Mouse (Mus musculus) hindbrain, embryonic 15.5 days (tissue): ENCODE results near the gene Atp2a1. TPM values are rescaled to one million over a fixed set of nuclear protein-coding genes. Genes with fewer than 3 reads are reported as not detected.

Experiments used
- ATAC-seq: fragments of 200-750 bp; cut with Nextera tagmentation; 2 replicates; pipeline ENCODE4 v1.8.0; 2017; ENCODE audit warnings: low read depth, moderate number of reproducible peaks, moderate TSS enrichment; ENCODE audit not compliant: low FRiP score
- H3K27ac ChIP-seq: fragments of 300-500 bp; sonication (generic); replicated peaks from 2 replicates; pipeline ENCODE4 v1.5.1; 2015; ENCODE audit warnings: mild to moderate bottlenecking, inconsistent platforms
- H3K27me3 ChIP-seq: fragments of 300-500 bp; sonication (generic); 2 replicates; pipeline ENCODE4 v1.6.1; 2015; ENCODE audit warnings: control low read depth, inconsistent platforms
- H3K36me3 ChIP-seq: fragments of 300-500 bp; sonication (generic); 2 replicates; pipeline ENCODE4 v1.6.1; 2015; ENCODE audit warnings: control low read depth, inconsistent platforms
- H3K4me1 ChIP-seq: fragments of 300-500 bp; sonication (generic); replicated peaks from 2 replicates; pipeline ENCODE4 v1.6.1; 2015; ENCODE audit warnings: control low read depth, inconsistent platforms
- H3K4me2 ChIP-seq: fragments of 300-500 bp; sonication (generic); 2 replicates; pipeline ENCODE4 v1.6.1; 2015; ENCODE audit warnings: moderate library complexity, mild to moderate bottlenecking, inconsistent platforms
- H3K4me3 ChIP-seq: fragments of 300-500 bp; sonication (generic); 2 replicates; pipeline ENCODE4 v1.5.1; 2015; ENCODE audit warnings: mild to moderate bottlenecking, inconsistent platforms
- H3K9ac ChIP-seq: fragments of 300-500 bp; sonication (generic); 2 replicates; pipeline ENCODE4 v1.6.1; 2015; ENCODE audit warnings: inconsistent platforms
- H3K9me3 ChIP-seq: fragments of 300-500 bp; sonication (generic); 2 replicates; pipeline ENCODE4 v1.6.1; 2016; ENCODE audit warnings: control low read depth, inconsistent platforms
- WGBS: fragments of 180-500 bp; shearing (Covaris S2); methylation state at CpG from one replicate; pipeline ENCODE4 v1.1.7; 2015; 5-methylcytosine and 5-hydroxymethylcytosine counted together
- polyA plus RNA-seq: library from polyadenylated mRNA; unstranded; fragments of >200 nt; fragmentation: Nextera tagmentation; extraction: Ambion mirVana; gene quantifications from 2 replicates; pipeline ENCODE4 v1.2.1, GENCODE M21; 2015

Atp2a1 gene
- polyA plus RNA-seq, 1 experiment from 2014 or later, result 0.71 TPM

GRCm38 (mm10) chr7:126458844-126459618 is 3.9 kb downstream of the Atp2a1 start:
- Histone ChIP-seq H3K36me3 (no peaks in the 10 kb centered on the region), H3K27ac (no peak overlapping the region)
- 86% methylated on average over 11 of the region's 11 CpGs for WGBS

DNA sequence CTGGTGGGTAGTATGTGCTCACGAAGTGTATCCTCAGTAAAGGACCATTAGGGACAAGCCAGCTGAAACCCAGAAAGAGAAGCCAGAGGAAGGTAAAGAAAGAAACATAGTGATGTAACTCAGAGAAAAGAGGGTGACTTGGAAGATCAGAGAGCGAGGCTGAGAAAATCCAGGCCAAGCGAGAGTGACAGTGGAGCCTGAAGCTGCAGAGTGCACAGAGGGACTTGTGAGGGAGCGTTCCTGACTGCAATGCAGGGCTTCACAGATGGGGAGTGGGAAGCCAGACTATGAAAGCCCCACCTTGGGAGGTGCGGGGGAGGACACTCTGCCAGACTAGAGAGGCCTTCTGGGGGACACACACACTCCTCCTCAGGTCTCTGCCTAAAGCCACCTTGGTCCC is 4.7 kb downstream of the Atp2a1 start:
- no peak overlapping the region for H3K9ac ChIP-seq
- no peak overlapping the region for H3K27ac ChIP-seq
- H3K36me3 ChIP-seq, result no peaks in the 10 kb centered on the region
- no peak for ATAC-seq
- H3K9me3 ChIP-seq, result no peaks in the 10 kb centered on the region
- H3K4me3 ChIP-seq, result no peak overlapping the region
- no peaks in the 10 kb centered on the region for H3K4me1 ChIP-seq
- H3K27me3 ChIP-seq, result no peaks in the 10 kb centered on the region
- H3K4me2 ChIP-seq, result no peak overlapping the region
- WGBS, result 79% methylated on average over 5 of the region's 5 CpGs

More at GRCm38 (mm10) chr7:126458844-126459618, 3.9 kb downstream of the Atp2a1 start:
- ATAC-seq, result no peak
- no peak overlapping the region for H3K4me3 ChIP-seq
- H3K27me3 ChIP-seq, result no peaks in the 10 kb centered on the region
- H3K4me2 ChIP-seq, result no peak overlapping the region
- H3K9ac ChIP-seq, result no peak overlapping the region
- H3K4me1 ChIP-seq, result no peaks in the 10 kb centered on the region
- H3K9me3 ChIP-seq, result no peaks in the 10 kb centered on the region

DNA sequence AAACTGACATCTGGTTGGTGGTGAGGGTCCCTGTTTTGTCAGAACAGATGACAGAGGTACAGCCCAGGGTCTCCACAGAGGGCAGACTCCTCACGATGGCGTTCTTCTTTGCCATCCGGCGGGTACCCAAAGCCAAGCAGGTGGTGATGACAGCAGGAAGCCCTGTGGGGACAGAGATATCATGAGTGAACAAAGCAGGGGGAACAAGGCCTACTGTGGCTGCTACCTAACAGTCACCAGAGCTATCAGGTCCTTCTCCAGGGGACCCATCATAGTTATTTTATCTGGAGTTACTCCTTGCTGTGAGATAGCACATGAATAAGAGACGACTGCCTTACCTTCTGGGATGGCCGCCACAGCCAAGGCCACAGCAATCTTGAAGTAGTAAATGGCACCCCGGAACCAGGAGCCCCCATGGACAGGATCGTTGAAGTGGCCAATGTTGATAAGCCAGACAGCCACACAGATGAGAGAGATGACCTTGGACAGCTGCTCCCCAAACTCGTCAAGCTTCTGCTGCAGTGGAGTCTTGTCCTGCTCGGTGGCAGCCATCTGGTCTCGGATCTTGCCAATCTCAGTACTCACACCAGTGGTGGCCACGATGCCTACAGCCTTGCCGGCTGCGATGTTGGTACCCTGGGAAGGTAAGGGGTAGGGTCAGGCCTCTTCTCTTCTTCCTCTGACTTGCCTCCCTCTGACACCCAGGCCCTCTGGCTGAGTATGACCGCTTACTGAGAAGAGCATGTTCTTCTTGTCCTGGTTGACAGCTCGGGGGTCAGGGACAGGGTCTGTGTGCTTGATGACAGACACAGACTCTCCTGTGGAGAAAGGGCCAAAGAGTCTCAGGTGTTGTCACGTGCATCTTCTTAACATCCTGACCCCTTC is 6.3 kb downstream of the Atp2a1 start:
- Histone ChIP-seq H3K9me3 (no peaks in the 10 kb centered on the region), H3K4me2 (no peak overlapping the region), H3K9ac (no peak overlapping the region), H3K4me3 (no peak overlapping the region), H3K27ac (no peak overlapping the region), H3K4me1 (no peaks in the 10 kb centered on the region), H3K27me3 (no peaks in the 10 kb centered on the region), H3K36me3 (no peaks in the 10 kb centered on the region)
- WGBS, result 90% methylated on average over 17 of the region's 17 CpGs
- ATAC-seq, result no peak

- H3K4me1 ChIP-seq, result no peaks in the 10 kb centered on the region
- no peak overlapping the region for H3K27ac ChIP-seq
- no peak overlapping the region for H3K9ac ChIP-seq
- no peak overlapping the region for H3K4me3 ChIP-seq
- ATAC-seq, result no peak
- H3K27me3 ChIP-seq, result no peaks in the 10 kb centered on the region
- H3K36me3 ChIP-seq, result no peaks in the 10 kb centered on the region
- no peaks in the 10 kb centered on the region for H3K9me3 ChIP-seq
- 81% methylated on average over 2 of the region's 2 CpGs for WGBS
- no peak overlapping the region for H3K4me2 ChIP-seq
Measured at GRCm38 (mm10) chr7:126455242-126455641, 7.7 kb downstream of the Atp2a1 start.

DNA sequence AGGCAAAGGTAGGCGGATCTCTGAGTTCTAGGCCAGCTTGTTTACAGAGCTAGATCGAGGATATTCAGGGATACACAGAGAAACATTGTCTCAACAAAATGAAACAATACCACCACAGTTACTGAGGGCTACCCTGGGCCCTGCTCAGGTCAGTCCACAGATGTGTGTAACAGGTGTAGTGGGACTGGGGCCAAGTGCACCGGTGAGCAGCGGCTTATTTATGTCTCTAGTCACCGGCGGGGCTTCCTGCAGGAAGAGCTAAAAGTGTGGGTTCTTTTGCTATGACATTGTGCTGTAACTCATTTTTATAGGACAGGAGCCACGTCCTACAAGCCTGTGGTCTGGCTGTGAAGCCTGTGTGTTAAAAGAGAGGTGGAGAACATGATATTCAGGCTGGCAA is 9.0 kb downstream of the Atp2a1 start:
- Histone ChIP-seq H3K4me1 (no peaks in the 10 kb centered on the region), H3K9me3 (no peaks in the 10 kb centered on the region), H3K27me3 (no peaks in the 10 kb centered on the region), H3K27ac (no peak overlapping the region), H3K36me3 (no peaks in the 10 kb centered on the region), H3K9ac (no peak overlapping the region), H3K4me3 (no peak overlapping the region), H3K4me2 (no peak overlapping the region)
- no peak for ATAC-seq
- WGBS, result 82% methylated on average over 7 of the region's 7 CpGs

GRCm38 (mm10) chr7:126452244-126452643 is 10.7 kb downstream of the Atp2a1 start:
- Histone ChIP-seq H3K4me2 (no peak overlapping the region), H3K9ac (no peak overlapping the region), H3K4me3 (no peak overlapping the region), H3K27me3 (no peaks in the 10 kb centered on the region), H3K27ac (no peak overlapping the region), H3K9me3 (no peaks in the 10 kb centered on the region), H3K4me1 (no peaks in the 10 kb centered on the region), H3K36me3 (0 out of 2 replicates have a peak, but pooled peaks cover 5% of the 10 kb centered on the region)
- no peak for ATAC-seq
- WGBS, result 92% methylated on average over 3 of the region's 3 CpGs

GRCm38 (mm10) chr7:126450641-126451040 is 12.3 kb downstream of the Atp2a1 start:
- Histone ChIP-seq H3K9ac (no peak overlapping the region), H3K4me1 (no peaks in the 10 kb centered on the region), H3K4me2 (no peak overlapping the region), H3K4me3 (no peak overlapping the region), H3K36me3 (peaks cover 12% of the 10 kb centered on the region; the same call in 1 of the 2 replicates), H3K27ac (no peak overlapping the region), H3K9me3 (no peaks in the 10 kb centered on the region), H3K27me3 (no peaks in the 10 kb centered on the region)
- WGBS, result 93% methylated on average over 6 of the region's 6 CpGs
- ATAC-seq, result no peak

- 95% methylated on average over 18 of the region's 18 CpGs for WGBS
- H3K27ac ChIP-seq, result no peak overlapping the region
- no peak overlapping the region for H3K4me3 ChIP-seq
- H3K27me3 ChIP-seq, result no peaks in the 10 kb centered on the region
- H3K9ac ChIP-seq, result no peak overlapping the region
- H3K4me1 ChIP-seq, result no peaks in the 10 kb centered on the region
- ATAC-seq, result no peak
- no peaks in the 10 kb centered on the region for H3K9me3 ChIP-seq
- H3K4me2 ChIP-seq, result no peak overlapping the region
- peaks cover 17% of the 10 kb centered on the region for H3K36me3 ChIP-seq
Measured at GRCm38 (mm10) chr7:126449991-126450390, 12.9 kb downstream of the Atp2a1 start.

DNA sequence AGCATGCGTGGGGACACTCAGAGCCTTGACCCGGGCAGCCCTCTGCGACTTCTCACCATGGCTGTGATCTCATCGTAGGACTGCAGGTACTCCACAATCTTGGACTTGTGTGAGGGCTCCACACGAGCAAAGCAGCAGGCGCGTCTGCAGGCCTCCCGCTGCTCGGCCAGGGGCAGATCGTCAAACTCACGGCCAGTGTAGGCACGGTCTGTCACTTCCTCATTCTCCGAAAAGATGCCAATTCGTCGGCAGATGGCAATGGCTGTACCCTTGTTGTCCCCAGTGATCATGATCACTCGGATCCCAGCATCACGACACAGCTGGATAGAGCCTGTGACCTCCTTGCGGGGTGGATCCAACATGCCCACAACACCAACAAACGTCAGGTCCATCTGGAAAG is 14.4 kb downstream of the Atp2a1 start:
- peaks cover 29% of the 10 kb centered on the region for H3K36me3 ChIP-seq
- no peaks in the 10 kb centered on the region for H3K9me3 ChIP-seq
- no peak overlapping the region for H3K27ac ChIP-seq
- no peak for ATAC-seq
- H3K4me3 ChIP-seq, result no peak overlapping the region
- no peaks in the 10 kb centered on the region for H3K27me3 ChIP-seq
- H3K9ac ChIP-seq, result no peak overlapping the region
- no peaks in the 10 kb centered on the region for H3K4me1 ChIP-seq
- H3K4me2 ChIP-seq, result no peak overlapping the region
- 88% methylated on average over 19 of the region's 19 CpGs for WGBS

DNA sequence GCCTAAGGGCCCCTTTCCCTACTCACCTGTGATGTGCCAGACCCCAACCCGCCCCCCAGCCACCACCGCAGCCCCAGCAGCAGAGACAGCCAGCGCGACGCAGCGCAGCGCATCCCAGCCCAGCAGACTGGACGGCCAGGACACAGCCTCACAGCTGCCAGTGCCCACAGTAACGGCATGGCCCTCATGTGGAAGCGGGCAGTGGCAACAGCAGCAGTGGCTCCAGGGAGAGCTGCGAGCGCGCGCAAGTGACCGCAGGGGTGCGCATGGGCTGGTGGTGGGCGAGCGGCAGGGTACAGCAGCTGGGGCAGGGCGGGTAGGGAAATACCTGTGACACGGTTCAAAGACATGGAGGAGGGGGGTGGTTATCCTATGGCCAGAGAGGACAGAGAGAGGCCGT is 16.7 kb downstream of the Atp2a1 start:
- WGBS, result 91% methylated on average over 21 of the region's 21 CpGs

DNA sequence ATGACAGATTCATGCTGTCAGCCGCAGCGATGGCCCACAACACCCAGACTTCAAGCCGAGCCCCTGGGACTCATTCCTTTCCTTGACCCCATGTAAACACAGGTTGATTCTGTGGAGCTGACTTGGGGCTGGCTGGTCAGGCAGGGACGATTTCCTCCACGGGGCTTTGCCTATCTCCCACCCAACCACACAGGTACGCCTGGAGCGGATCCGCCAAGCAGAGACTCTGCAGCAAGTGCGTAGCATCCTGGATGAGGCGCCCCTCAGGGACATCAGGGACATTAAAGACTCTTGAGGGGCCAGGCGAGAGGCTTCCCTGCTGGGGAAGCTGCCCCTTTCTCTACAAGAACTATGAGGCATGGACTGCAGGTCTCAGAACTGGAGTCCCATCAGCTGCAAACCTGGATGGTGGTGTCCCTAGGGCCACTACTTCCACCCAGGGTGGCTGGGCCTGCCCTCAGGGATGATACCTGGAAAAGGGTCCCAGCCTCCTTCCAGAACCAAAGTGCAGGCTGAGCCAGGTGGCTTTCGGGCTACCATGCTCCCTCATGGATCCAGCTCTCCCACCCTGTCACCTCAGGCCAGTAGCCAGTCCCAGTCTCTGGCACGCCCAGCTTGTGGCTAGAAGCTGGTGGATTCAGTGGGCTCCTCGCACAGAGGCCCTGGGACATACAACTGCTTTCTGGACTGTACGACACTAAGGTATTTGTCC is 17.6 kb downstream of the Atp2a1 start:
- Histone ChIP-seq H3K27me3 (no peaks in the 10 kb centered on the region), H3K9me3 (no peaks in the 10 kb centered on the region), H3K27ac (no peak overlapping the region), H3K36me3 (peaks cover 33% of the 10 kb centered on the region), H3K4me1 (no peaks in the 10 kb centered on the region), H3K4me3 (no peak overlapping the region), H3K4me2 (no peak overlapping the region), H3K9ac (no peak overlapping the region)
- ATAC-seq, result no peak
- WGBS, result 91% methylated on average over 15 of the region's 15 CpGs

More for the DNA sequence above, 16.7 kb downstream of the Atp2a1 start:
- Histone ChIP-seq H3K4me3 (no peak overlapping the region), H3K4me2 (no peak overlapping the region), H3K27ac (no peak overlapping the region), H3K36me3 (peaks cover 33% of the 10 kb centered on the region), H3K9ac (no peak overlapping the region), H3K9me3 (no peaks in the 10 kb centered on the region), H3K27me3 (no peaks in the 10 kb centered on the region), H3K4me1 (no peaks in the 10 kb centered on the region)
- ATAC-seq, result no peak

DNA sequence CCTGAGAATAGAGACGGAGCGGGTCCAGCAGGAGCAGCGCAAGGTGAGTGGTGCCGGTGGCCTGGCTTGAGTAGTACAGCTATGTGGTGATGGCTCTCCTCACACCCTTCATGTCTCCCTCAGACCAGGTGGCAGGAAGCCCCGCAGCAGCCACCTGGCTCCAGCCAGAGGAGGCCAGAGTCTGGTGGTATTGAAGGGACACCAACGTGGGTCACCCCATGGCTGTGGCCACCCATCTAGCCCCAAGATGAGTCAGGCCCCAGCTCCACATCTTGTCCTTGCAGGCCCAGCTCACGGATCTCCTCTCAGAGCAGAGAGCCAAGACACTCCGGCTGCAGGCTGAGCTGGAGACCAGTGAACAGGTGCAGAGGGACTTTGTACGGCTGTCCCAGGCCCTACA is 18.4 kb downstream of the Atp2a1 start:
- Histone ChIP-seq H3K27ac (no peak overlapping the region), H3K36me3 (peaks cover 33% of the 10 kb centered on the region), H3K27me3 (no peaks in the 10 kb centered on the region), H3K4me2 (no peak overlapping the region), H3K9me3 (no peaks in the 10 kb centered on the region), H3K4me3 (no peak overlapping the region), H3K9ac (no peak overlapping the region), H3K4me1 (no peaks in the 10 kb centered on the region)
- ATAC-seq, result no peak
- 94% methylated on average over 9 of the region's 9 CpGs for WGBS
